Mouse (Mus musculus) limb, embryonic 15.5 days (tissue): ENCODE results near the gene Defb20. TPM values are rescaled to one million over a fixed set of nuclear protein-coding genes. Genes with fewer than 3 reads are reported as not detected.

Experiments
- ATAC-seq: fragments of 200-750 bp; cut with Nextera tagmentation; 2 replicates; pipeline ENCODE4 v1.8.0; 2017; ENCODE audit warnings: low read depth, moderate TSS enrichment; ENCODE audit not compliant: insufficient number of reproducible peaks, low FRiP score, low TSS enrichment
- H3K27ac ChIP-seq: fragments of 300-500 bp; sonication (generic); 2 replicates; pipeline ENCODE4 v1.5.1; 2015; ENCODE audit warnings: moderate library complexity, mild to moderate bottlenecking, inconsistent platforms
- H3K27me3 ChIP-seq: fragments of 300-500 bp; sonication (generic); 2 replicates; pipeline ENCODE4 v1.6.1; 2015; ENCODE audit warnings: inconsistent platforms
- H3K36me3 ChIP-seq: fragments of 300-500 bp; sonication (generic); 2 replicates; pipeline ENCODE4 v1.6.1; 2015; ENCODE audit warnings: inconsistent platforms
- H3K4me1 ChIP-seq: fragments of 300-500 bp; sonication (generic); 2 replicates; pipeline ENCODE4 v1.6.1; 2015; ENCODE audit warnings: inconsistent platforms
- H3K4me2 ChIP-seq: fragments of 300-500 bp; sonication (generic); 2 replicates; pipeline ENCODE4 v1.6.1; 2015; ENCODE audit warnings: mild to moderate bottlenecking, inconsistent platforms
- H3K4me3 ChIP-seq: fragments of 300-500 bp; sonication (generic); 2 replicates; pipeline ENCODE4 v1.5.1; 2015; ENCODE audit warnings: mild to moderate bottlenecking, inconsistent platforms
- H3K9ac ChIP-seq: fragments of 300-500 bp; sonication (generic); 2 replicates; pipeline ENCODE4 v1.6.1; 2015; ENCODE audit warnings: inconsistent platforms
- H3K9me3 ChIP-seq: fragments of 300-500 bp; sonication (generic); 2 replicates; pipeline ENCODE4 v1.6.1; 2016; ENCODE audit warnings: inconsistent platforms
- WGBS: fragments of 180-500 bp; shearing (Covaris S2); methylation state at CpG from one replicate; pipeline ENCODE4 v1.1.7; 2015; 5-methylcytosine and 5-hydroxymethylcytosine counted together
- polyA plus RNA-seq: library from polyadenylated mRNA; unstranded; fragments of >200 nt; fragmentation: Nextera tagmentation; extraction: Ambion mirVana; gene quantifications from 2 replicates; pipeline ENCODE4 v1.2.1, GENCODE M21; 2015

Defb20 gene
- polyA plus RNA-seq, 1 experiment from 2014 or later: not detected

- WGBS: 69% methylated on average over 4 of the region's 4 CpGs
- Histone ChIP-seq H3K9me3 (no peaks in the 10 kb centered on the region), H3K4me3 (no peak overlapping the region), H3K27me3 (no peaks in the 10 kb centered on the region), H3K27ac (no peak overlapping the region), H3K9ac (no peak overlapping the region), H3K36me3 (no peaks in the 10 kb centered on the region), H3K4me2 (no peak overlapping the region), H3K4me1 (no peaks in the 10 kb centered on the region; the same call in 1 of the 2 replicates)
- ATAC-seq: 0 out of 2 replicates have a peak, but pooled peaks have one; percentile 40
Observed at GRCm38 (mm10) chr2:152452101-152452781, 24.6 kb upstream of the Defb20 start.

- no peak for ATAC-seq
- H3K9ac ChIP-seq: no peak overlapping the region
- 39% methylated on average over 13 of the region's 13 CpGs for WGBS
- H3K36me3 ChIP-seq: no peaks in the 10 kb centered on the region
- no peaks in the 10 kb centered on the region for H3K4me1 ChIP-seq
- H3K27ac ChIP-seq: no peak overlapping the region
- H3K4me2 ChIP-seq: no peak overlapping the region
- no peaks in the 10 kb centered on the region for H3K27me3 ChIP-seq
- no peaks in the 10 kb centered on the region for H3K9me3 ChIP-seq
- no peak overlapping the region for H3K4me3 ChIP-seq
Observed at GRCm38 (mm10) chr2:152459241-152459640, 17.6 kb upstream of the Defb20 start.

- WGBS: 83% methylated on average over 3 of the region's 3 CpGs
- no peak for ATAC-seq
- H3K4me3 ChIP-seq: no peak within 1 kb of the TSS
Observed at GRCm38 (mm10) chr2:152464570-152465150, 12.2 kb upstream of the Defb20 start, which contains the start of gene Defb23. Defb23 (minus strand) TSS chr2:152464620.

GRCm38 (mm10) chr2:152470973-152471372 is 5.9 kb upstream of the Defb20 start:
- WGBS: 28% methylated on average over 7 of the region's 7 CpGs
- Histone ChIP-seq H3K27ac (no peak overlapping the region), H3K27me3 (no peaks in the 10 kb centered on the region), H3K4me3 (no peak overlapping the region), H3K9ac (no peak overlapping the region), H3K36me3 (no peaks in the 10 kb centered on the region), H3K9me3 (no peaks in the 10 kb centered on the region), H3K4me1 (no peaks in the 10 kb centered on the region), H3K4me2 (no peak overlapping the region)
- ATAC-seq: no peak

More at GRCm38 (mm10) chr2:152464570-152465150, 12.2 kb upstream of the Defb20 start, which contains the start of gene Defb23:
- H3K9ac ChIP-seq: no peak within 1 kb of the TSS
- H3K36me3 ChIP-seq: no peaks in the 10 kb centered on the region
- H3K4me1 ChIP-seq: no peaks in the 10 kb centered on the region
- no peaks in the 10 kb centered on the region for H3K27me3 ChIP-seq
- no peak within 1 kb of the TSS for H3K4me2 ChIP-seq
- H3K27ac ChIP-seq: no peak within 1 kb of the TSS
- no peaks in the 10 kb centered on the region for H3K9me3 ChIP-seq

DNA sequence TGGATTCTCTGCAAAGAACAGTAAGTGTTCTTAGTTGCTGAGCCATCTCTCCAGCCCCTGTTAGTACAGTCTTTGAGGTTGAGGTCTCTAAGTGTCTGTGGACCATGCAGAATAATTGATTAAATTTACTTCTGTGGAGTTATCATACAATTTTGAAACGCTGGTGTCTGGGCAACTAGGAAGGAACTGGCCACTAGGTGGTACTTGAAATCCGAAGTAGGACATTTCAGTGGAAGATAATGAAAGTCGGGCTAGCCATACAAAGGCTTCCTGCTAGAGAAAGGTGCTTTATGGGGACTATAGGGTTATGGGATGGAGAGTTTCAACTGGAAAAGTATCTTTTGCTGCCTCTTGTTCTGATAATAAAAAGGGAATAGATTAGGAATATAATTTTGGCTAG is 4.4 kb upstream of the Defb20 start:
- Histone ChIP-seq H3K9ac (no peak overlapping the region), H3K4me2 (no peak overlapping the region), H3K27ac (no peak overlapping the region), H3K27me3 (no peaks in the 10 kb centered on the region), H3K4me1 (no peaks in the 10 kb centered on the region), H3K9me3 (no peaks in the 10 kb centered on the region), H3K4me3 (no peak overlapping the region), H3K36me3 (no peaks in the 10 kb centered on the region)
- WGBS: 27% methylated on average over 3 of the region's 3 CpGs
- no peak for ATAC-seq

GRCm38 (mm10) chr2:152480881-152481280 is 4.0 kb downstream of the Defb20 start:
- Histone ChIP-seq H3K9ac (no peak overlapping the region), H3K27ac (no peak overlapping the region), H3K4me1 (no peaks in the 10 kb centered on the region), H3K4me2 (no peak overlapping the region), H3K27me3 (no peaks in the 10 kb centered on the region), H3K4me3 (no peak overlapping the region), H3K36me3 (no peaks in the 10 kb centered on the region), H3K9me3 (no peaks in the 10 kb centered on the region)
- WGBS: 80% methylated on average over 3 of the region's 3 CpGs
- ATAC-seq: no peak

GRCm38 (mm10) chr2:152481726-152482125 is 4.9 kb downstream of the Defb20 start:
- no peaks in the 10 kb centered on the region for H3K36me3 ChIP-seq
- H3K4me2 ChIP-seq: no peak overlapping the region
- WGBS: 63% methylated on average over 7 of the region's 7 CpGs
- no peak overlapping the region for H3K4me3 ChIP-seq
- no peak overlapping the region for H3K9ac ChIP-seq
- no peaks in the 10 kb centered on the region for H3K4me1 ChIP-seq
- H3K27me3 ChIP-seq: no peaks in the 10 kb centered on the region
- no peaks in the 10 kb centered on the region for H3K9me3 ChIP-seq
- no peak overlapping the region for H3K27ac ChIP-seq
- ATAC-seq: no peak

GRCm38 (mm10) chr2:152487024-152487423 is 10.2 kb downstream of the Defb20 start:
- Histone ChIP-seq H3K9me3 (no peaks in the 10 kb centered on the region), H3K4me2 (no peak overlapping the region), H3K4me3 (no peak overlapping the region), H3K27me3 (no peaks in the 10 kb centered on the region), H3K4me1 (no peaks in the 10 kb centered on the region), H3K36me3 (no peaks in the 10 kb centered on the region), H3K9ac (no peak overlapping the region), H3K27ac (no peak overlapping the region)
- WGBS: 71% methylated on average over 2 of the region's 2 CpGs
- ATAC-seq: no peak

DNA sequence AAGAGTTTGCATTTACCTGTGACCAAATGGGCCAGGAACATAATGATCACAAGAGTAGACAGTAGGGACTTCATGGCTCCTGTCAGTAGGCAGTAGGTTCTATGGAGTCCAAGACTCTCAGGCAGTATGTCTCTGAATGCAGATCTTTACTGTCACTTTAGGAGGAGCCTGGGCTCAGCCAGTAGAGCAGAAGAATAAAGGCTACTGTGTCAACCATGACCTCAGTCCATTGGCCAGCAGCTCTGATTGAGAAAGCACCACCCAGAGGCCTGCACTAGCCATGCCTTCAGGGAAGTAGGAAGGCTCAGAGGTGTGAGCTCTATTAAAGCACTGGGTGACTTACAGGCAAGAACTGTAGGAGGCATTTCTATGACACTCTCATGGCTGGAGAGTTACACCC is 13.2 kb downstream of the Defb20 start, which contains the start of gene Defb22:
Defb22 (minus strand) TSS at position 101 of the 400 bp plus-strand sequence.
- no peaks in the 10 kb centered on the region for H3K4me1 ChIP-seq
- H3K27ac ChIP-seq: no peak within 1 kb of the TSS
- no peak for ATAC-seq
- no peaks in the 10 kb centered on the region for H3K36me3 ChIP-seq
- H3K4me2 ChIP-seq: no peak within 1 kb of the TSS
- H3K4me3 ChIP-seq: no peak within 1 kb of the TSS
- no peak within 1 kb of the TSS for H3K9ac ChIP-seq
- H3K9me3 ChIP-seq: no peaks in the 10 kb centered on the region
- no peaks in the 10 kb centered on the region for H3K27me3 ChIP-seq

GRCm38 (mm10) chr2:152493151-152493550 is 16.3 kb downstream of the Defb20 start:
- Histone ChIP-seq H3K4me1 (no peaks in the 10 kb centered on the region), H3K27ac (no peak overlapping the region), H3K36me3 (no peaks in the 10 kb centered on the region), H3K9ac (no peak overlapping the region), H3K9me3 (no peaks in the 10 kb centered on the region), H3K4me3 (no peak overlapping the region), H3K27me3 (no peaks in the 10 kb centered on the region), H3K4me2 (no peak overlapping the region)
- no peak for ATAC-seq
- WGBS: 73% methylated on average over 6 of the region's 6 CpGs

GRCm38 (mm10) chr2:152498020-152498419 is 21.2 kb downstream of the Defb20 start:
- no peak for ATAC-seq
- Histone ChIP-seq H3K4me3 (no peak overlapping the region), H3K27ac (no peak overlapping the region), H3K4me1 (no peaks in the 10 kb centered on the region), H3K9me3 (no peaks in the 10 kb centered on the region), H3K4me2 (no peak overlapping the region), H3K9ac (no peak overlapping the region), H3K36me3 (no peaks in the 10 kb centered on the region), H3K27me3 (no peaks in the 10 kb centered on the region)
- 60% methylated on average over 6 of the region's 6 CpGs for WGBS

GRCm38 (mm10) chr2:152500204-152500862 is 23.5 kb downstream of the Defb20 start:
- WGBS: 66% methylated on average over 7 of the region's 7 CpGs
- Histone ChIP-seq H3K27ac (no peak overlapping the region), H3K9me3 (no peaks in the 10 kb centered on the region), H3K4me1 (no peaks in the 10 kb centered on the region), H3K9ac (no peak overlapping the region), H3K4me3 (no peak overlapping the region), H3K27me3 (no peaks in the 10 kb centered on the region), H3K4me2 (no peak overlapping the region), H3K36me3 (no peaks in the 10 kb centered on the region)
- no peak for ATAC-seq
